Mouse (Mus musculus): Measurements from ENCODE around the gene Znrf4.

Znrf4 gene

GRCm38 (mm10) chr17:56512310-56512709 lies at the start of gene Znrf4:
Gene Znrf4, minus strand, starts transcription at chr17:56512431.
- peak; percentile 90 for DNase-seq

GRCm38 (mm10) chr17:56561866-56562265 lies 49.6 kb upstream of the Znrf4 start:
- DNase-seq: no peak

GRCm38 (mm10) chr17:56560131-56560530 lies 47.9 kb upstream of the Znrf4 start:
- no peak for DNase-seq

GRCm38 (mm10) chr17:56559386-56559785 lies 47.2 kb upstream of the Znrf4 start:
- no peak for DNase-seq

- DNase-seq: peak; percentile 94
These were observed 46.2 kb upstream of the Znrf4 start for GRCm38 (mm10) chr17:56558448-56558847.

GRCm38 (mm10) chr17:56554122-56554551 lies 41.9 kb upstream of the Znrf4 start, which contains the start of gene Gm20219:
Gene Gm20219, minus strand, starts transcription at chr17:56554387.
- DNase-seq: peak; percentile 88

GRCm38 (mm10) chr17:56552781-56553363 lies 40.6 kb upstream of the Znrf4 start:
- DNase-seq: peak; percentile 93

- DNase-seq: peak; percentile 73
These were observed 39.8 kb upstream of the Znrf4 start for GRCm38 (mm10) chr17:56551841-56552581.

GRCm38 (mm10) chr17:56550784-56551475 lies 38.7 kb upstream of the Znrf4 start:
- DNase-seq: peak; percentile 83

GRCm38 (mm10) chr17:56548605-56549105 lies 36.4 kb upstream of the Znrf4 start:
- peak; percentile 77 for DNase-seq

- DNase-seq: peak; percentile 84
These were observed 35.8 kb upstream of the Znrf4 start for GRCm38 (mm10) chr17:56547846-56548604.

- peak; percentile 93 for DNase-seq
These were observed 35.0 kb upstream of the Znrf4 start for GRCm38 (mm10) chr17:56547116-56547845.

- DNase-seq: peak; percentile 68
These were observed 34.3 kb upstream of the Znrf4 start for GRCm38 (mm10) chr17:56546576-56546975.

- peak; percentile 36 for DNase-seq
These were observed 33.7 kb upstream of the Znrf4 start for GRCm38 (mm10) chr17:56545945-56546344.

- DNase-seq: peak; percentile 74
These were observed 32.6 kb upstream of the Znrf4 start for GRCm38 (mm10) chr17:56544699-56545387.

- peak; percentile 70 for DNase-seq
These were observed 31.5 kb upstream of the Znrf4 start for GRCm38 (mm10) chr17:56543684-56544224.

- no peak for DNase-seq
These were observed 30.5 kb upstream of the Znrf4 start for GRCm38 (mm10) chr17:56542736-56543135.

GRCm38 (mm10) chr17:56540562-56540975 lies 28.3 kb upstream of the Znrf4 start:
- no peak for DNase-seq

- DNase-seq: no peak
These were observed 25.7 kb upstream of the Znrf4 start for GRCm38 (mm10) chr17:56537912-56538311.

GRCm38 (mm10) chr17:56536874-56537273 lies 24.6 kb upstream of the Znrf4 start:
- DNase-seq: no peak

- no peak for DNase-seq
These were observed 24.0 kb upstream of the Znrf4 start for GRCm38 (mm10) chr17:56536192-56536591.
